Mouse (Mus musculus): ENCODE measurements around the gene Hagh.
A peak's percentile ranks its signal among the peaks of the same experiment; 100 is the strongest.

DNA sequence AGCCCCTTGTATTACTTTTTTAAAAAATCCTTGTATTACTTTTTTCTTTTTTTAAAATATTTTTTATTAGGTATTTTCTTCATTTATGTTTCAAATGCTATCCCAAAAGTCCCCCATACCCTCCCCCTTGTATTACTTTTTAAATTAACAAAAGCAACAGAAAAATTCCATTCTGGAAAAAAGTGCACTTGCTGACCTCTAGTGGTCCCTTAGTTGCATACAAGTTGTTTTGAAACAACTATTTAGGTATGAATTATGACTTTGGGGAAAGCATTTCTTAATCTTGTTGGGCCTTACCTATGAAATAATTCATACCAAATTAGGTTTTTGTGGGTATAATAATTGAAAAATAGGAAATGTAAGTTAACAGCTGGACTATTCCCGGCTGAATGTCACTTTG, 22.4 kb upstream of the Hagh start:
- TF ChIP-seq CTCF (IDR thresholded peaks at IDR 0.05; ENCODE audit: low read depth) (peak; percentile 57), EP300 (IDR thresholded peaks at IDR 0.05; ENCODE audit: low read depth) (no peak)

All from liver, postnatal 0 days (tissue).